20 mouse cellular contexts compared by ENCODE assay signal in the genomic region with DNA sequence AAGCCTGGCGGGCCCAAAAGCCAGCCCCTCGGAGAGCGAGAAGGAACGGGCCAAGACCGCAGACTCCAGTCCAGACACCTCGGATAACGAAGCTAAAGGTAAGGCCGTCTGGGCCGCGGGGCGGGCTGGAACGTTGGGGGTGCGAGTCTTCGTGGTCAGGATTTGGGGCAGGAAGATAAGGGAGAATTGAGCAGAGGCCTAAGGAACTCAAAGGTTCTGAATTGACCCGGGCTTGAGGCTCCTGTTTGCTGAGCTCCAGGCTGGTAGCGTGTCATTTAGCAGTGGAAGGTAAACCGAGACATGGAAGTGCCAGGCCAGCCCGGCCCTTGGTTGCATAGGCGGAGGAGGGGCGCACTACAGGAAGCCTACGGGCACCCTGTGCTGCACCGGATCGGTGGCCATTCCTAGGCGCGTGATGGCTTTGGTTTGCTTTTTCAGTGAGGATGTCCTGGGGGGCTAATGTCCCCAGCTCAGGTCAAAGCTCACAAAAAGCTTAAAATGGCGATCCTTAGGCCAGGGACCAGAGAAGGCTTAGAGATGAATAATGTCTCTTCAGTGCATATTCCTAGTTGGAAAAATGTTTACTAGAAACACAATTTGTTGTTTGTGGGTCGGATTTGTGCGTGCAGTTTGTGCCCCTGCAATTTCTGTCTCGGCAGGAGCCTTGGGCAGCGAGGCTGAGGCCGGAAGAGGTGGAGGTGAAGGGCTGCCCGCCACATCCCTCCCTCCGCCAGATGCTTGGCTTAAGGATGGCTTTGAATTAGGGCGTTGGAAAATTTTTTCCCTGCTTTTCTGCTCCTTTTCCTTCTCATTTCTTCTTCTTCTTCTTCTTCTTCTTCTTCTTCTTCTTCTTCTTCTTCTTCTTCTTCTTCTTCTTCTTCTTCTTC. TPM values are rescaled to one million over a fixed set of nuclear protein-coding genes. Genes with fewer than 3 reads are reported as not detected.
A peak's percentile ranks its signal among the peaks of the same experiment; 100 is the strongest.
DNase-seq lines count a peak whose midpoint lies in the region; ATAC-seq and TF ChIP-seq lines count a peak whose summit lies in the region.
"Had no signal": no experiment of that assay in that cellular context is flagged by ENCODE, and none has a peak within 500 bp of the region (broad histone marks: within the 10 kb centered on the region; RNA-seq: fewer than 3 reads in every experiment).

No protein-coding gene starts in this region.

- peak overlapping the region; percentile 80 for H3K9ac ChIP-seq in kidney, embryonic 14.5 days (ENCODE audit: low read depth, low read length)
- H3K9ac ChIP-seq in kidney, postnatal 0 days (ENCODE audit: low read depth, low read length): peak overlapping the region; percentile 80
- peak overlapping the region; percentile 100 for H3K9ac ChIP-seq in neural tube, embryonic 12.5 days
- no peak overlapping the region for H3K9ac ChIP-seq in hindbrain, embryonic 14.5 days
- H3K9ac ChIP-seq in forebrain, embryonic 16.5 days (replicated peaks; ENCODE audit: low read depth, low read length): no peak overlapping the region
- H3K9ac ChIP-seq: embryonic facial prominence, embryonic 13.5 days; forebrain, embryonic 13.5 days; heart, embryonic 12.5 days; midbrain, embryonic 12.5 days had no signal

- H3K36me3 ChIP-seq in kidney, embryonic 14.5 days (ENCODE audit: control insufficient read depth, insufficient read depth, low read length): no peaks in the 10 kb centered on the region
- H3K36me3 ChIP-seq in kidney, postnatal 0 days (ENCODE audit: insufficient read depth, low read length): no peaks in the 10 kb centered on the region
- H3K36me3 ChIP-seq in neural tube, embryonic 12.5 days: no peaks in the 10 kb centered on the region
- no peaks in the 10 kb centered on the region for H3K36me3 ChIP-seq in hindbrain, embryonic 14.5 days (replicated peaks; ENCODE audit: control insufficient read depth, insufficient read depth)
- no peaks in the 10 kb centered on the region for H3K36me3 ChIP-seq in forebrain, embryonic 16.5 days (ENCODE audit: control insufficient read depth, insufficient read depth)
- H3K36me3 ChIP-seq: embryonic facial prominence, embryonic 13.5 days; heart, embryonic 12.5 days; hindbrain, embryonic 10.5 days; midbrain, embryonic 12.5 days had no signal

- no peak for TF ChIP-seq CTCF in kidney, postnatal 0 days (IDR thresholded peaks at IDR 0.05; ENCODE audit: low read depth)

- WGBS in kidney, embryonic 14.5 days: 2% methylated on average over 34 of the region's 34 CpGs
- 8% methylated on average over 34 of the region's 34 CpGs for WGBS in kidney, postnatal 0 days
- under 1% methylated on average over 34 of the region's 34 CpGs for WGBS in neural tube, embryonic 12.5 days
- WGBS in hindbrain, embryonic 14.5 days: 3% methylated on average over 34 of the region's 34 CpGs
- 2% methylated on average over 34 of the region's 34 CpGs for WGBS in forebrain, embryonic 16.5 days

- H3K27ac ChIP-seq in kidney, embryonic 14.5 days (ENCODE audit: low read depth, low read length): peak overlapping the region; percentile 95
- peak overlapping the region; percentile 88 for H3K27ac ChIP-seq in kidney, postnatal 0 days
- peak overlapping the region; percentile 64 for H3K27ac ChIP-seq in neural tube, embryonic 12.5 days
- H3K27ac ChIP-seq in hindbrain, embryonic 14.5 days: no peak overlapping the region
- no peak overlapping the region for H3K27ac ChIP-seq in forebrain, embryonic 16.5 days (ENCODE audit: low read length)
- H3K27ac ChIP-seq: embryonic facial prominence, embryonic 13.5 days; forebrain, embryonic 13.5 days; hindbrain, embryonic 10.5 days; layer of hippocampus, adult 2 months; midbrain, embryonic 12.5 days had no signal

- peaks cover 12% of the 10 kb centered on the region; the same call in 1 of the 2 replicates for H3K27me3 ChIP-seq in kidney, embryonic 14.5 days (ENCODE audit: control insufficient read depth, insufficient read depth, low read length)
- H3K27me3 ChIP-seq in kidney, postnatal 0 days (ENCODE audit: insufficient read depth, low read length): no peaks in the 10 kb centered on the region
- peaks cover 74% of the 10 kb centered on the region for H3K27me3 ChIP-seq in neural tube, embryonic 12.5 days (replicated peaks)
- H3K27me3 ChIP-seq in hindbrain, embryonic 14.5 days (ENCODE audit: control insufficient read depth, insufficient read depth, low read length): peaks cover 100% of the 10 kb centered on the region
- peaks cover 95% of the 10 kb centered on the region for H3K27me3 ChIP-seq in forebrain, embryonic 16.5 days (replicated peaks; ENCODE audit: control insufficient read depth, insufficient read depth, low read length)

- peaks cover 4% of the 10 kb centered on the region; the same call in 1 of the 2 replicates for H3K4me1 ChIP-seq in kidney, embryonic 14.5 days (ENCODE audit: control insufficient read depth, insufficient read depth, low read length)
- H3K4me1 ChIP-seq in kidney, postnatal 0 days (replicated peaks; ENCODE audit: insufficient read depth, low read length): peaks cover 21% of the 10 kb centered on the region
- peaks cover 8% of the 10 kb centered on the region for H3K4me1 ChIP-seq in neural tube, embryonic 12.5 days
- H3K4me1 ChIP-seq in hindbrain, embryonic 14.5 days (replicated peaks; ENCODE audit: control insufficient read depth, insufficient read depth, low read length): no peaks in the 10 kb centered on the region
- no peaks in the 10 kb centered on the region; the same call in 1 of the 2 replicates for H3K4me1 ChIP-seq in forebrain, embryonic 16.5 days (replicated peaks; ENCODE audit: control insufficient read depth, insufficient read depth, low read length)
- H3K4me1 ChIP-seq: hindbrain, embryonic 10.5 days had no signal

- no peak for ATAC-seq in kidney, embryonic 14.5 days (ENCODE audit: low FRiP score, low TSS enrichment)
- ATAC-seq in kidney, postnatal 0 days (replicated peaks; ENCODE audit: low FRiP score, low read depth): no peak
- ATAC-seq in neural tube, embryonic 12.5 days (ENCODE audit: low FRiP score, low read depth): no peak
- ATAC-seq in hindbrain, embryonic 14.5 days (ENCODE audit: low FRiP score): no peak
- ATAC-seq in forebrain, embryonic 16.5 days: no peak
- ATAC-seq: lung, postnatal 0 days had no signal

- peak overlapping the region; percentile 89 for H3K4me2 ChIP-seq in kidney, embryonic 14.5 days (replicated peaks; ENCODE audit: low read depth, low read length)
- peak overlapping the region; percentile 90 for H3K4me2 ChIP-seq in kidney, postnatal 0 days (ENCODE audit: low read length)
- peak overlapping the region; percentile 86 for H3K4me2 ChIP-seq in neural tube, embryonic 12.5 days (replicated peaks)
- H3K4me2 ChIP-seq in hindbrain, embryonic 14.5 days (replicated peaks): no peak overlapping the region
- H3K4me2 ChIP-seq in forebrain, embryonic 16.5 days (ENCODE audit: low read length): no peak overlapping the region
- H3K4me2 ChIP-seq: forebrain, embryonic 13.5 days; heart, embryonic 12.5 days had no signal

- no peak for DNase-seq in kidney, postnatal 14 days
- DNase-seq in MEL-GATA-1-ER (ENCODE audit: extremely low read depth, low read depth): peak; percentile 44
- DNase-seq in kidney, postnatal 0 days (ENCODE audit: low spot score): no peak
- no peak for DNase-seq in hindbrain, embryonic 14.5 days (ENCODE audit: low spot score)
- no peak for DNase-seq in layer of hippocampus, adult 18-20 months (ENCODE audit: low spot score in 2 of 2)
- DNase-seq: adrenal gland, adult 8-10 months; cerebellum, postnatal 25 days; gastrocnemius, postnatal 14 days; left cerebral cortex, postnatal 4 days had no signal

- H3K4me3 ChIP-seq in kidney, embryonic 14.5 days (ENCODE audit: low read length): peak overlapping the region; percentile 70
- H3K4me3 ChIP-seq in kidney, postnatal 0 days (replicated peaks; ENCODE audit: low read depth, low read length): peak overlapping the region; percentile 51
- peak overlapping the region; percentile 56 for H3K4me3 ChIP-seq in neural tube, embryonic 12.5 days
- no peak overlapping the region for H3K4me3 ChIP-seq in hindbrain, embryonic 14.5 days (replicated peaks; ENCODE audit: low read length)
- no peak overlapping the region for H3K4me3 ChIP-seq in forebrain, embryonic 16.5 days (replicated peaks; ENCODE audit: low read length)
- H3K4me3 ChIP-seq: forebrain, embryonic 13.5 days; layer of hippocampus, adult 2 months had no signal

- no peaks in the 10 kb centered on the region for H3K9me3 ChIP-seq in kidney, embryonic 14.5 days (ENCODE audit: control insufficient read depth, low read length)
- no peaks in the 10 kb centered on the region for H3K9me3 ChIP-seq in kidney, postnatal 0 days (replicated peaks; ENCODE audit: low read length)
- H3K9me3 ChIP-seq in neural tube, embryonic 12.5 days: no peaks in the 10 kb centered on the region
- no peaks in the 10 kb centered on the region for H3K9me3 ChIP-seq in hindbrain, embryonic 14.5 days (ENCODE audit: control insufficient read depth, low read length)
- no peaks in the 10 kb centered on the region for H3K9me3 ChIP-seq in forebrain, embryonic 16.5 days (ENCODE audit: control insufficient read depth, low read length)
- H3K9me3 ChIP-seq: embryonic facial prominence, embryonic 13.5 days; forebrain, embryonic 13.5 days; heart, embryonic 12.5 days; hindbrain, embryonic 10.5 days; midbrain, embryonic 12.5 days had no signal

RNA-seq across cellular contexts. Expression of gene Hoxc5, which starts 0.5 kb away (rescaled TPM):
- 5.1 and 5.8 TPM in 2 replicates for polyA plus RNA-seq in kidney, embryonic 14.5 days (2014; fragmentation: Nextera tagmentation; extraction: Ambion mirVana)
- polyA plus RNA-seq in kidney, postnatal 0 days (2015; fragmentation: Nextera tagmentation; extraction: Ambion mirVana): 2.7 and 3.9 TPM in 2 replicates
- polyA plus RNA-seq in neural tube, embryonic 12.5 days (2016; fragmentation: Nextera tagmentation; extraction: Ambion mirVana): 32.1 and 35.5 TPM in 2 replicates
- polyA plus RNA-seq in hindbrain, embryonic 14.5 days (2014; fragmentation: Nextera tagmentation; extraction: Ambion mirVana): 25.0 and 32.2 TPM in 2 replicates
- not detected for total RNA-seq in layer of hippocampus, adult 18-20 months (2021)
- not detected in 2 replicates for polyA plus RNA-seq in forebrain, embryonic 16.5 days (2015; fragmentation: Nextera tagmentation; extraction: Ambion mirVana)
- total RNA-seq: layer of hippocampus, adult 2 months; left cerebral cortex, postnatal 4 days; neutrophil, adult 5-6 weeks had no signal
- polyA plus RNA-seq: forebrain, embryonic 13.5 days; lung, postnatal 0 days; midbrain, embryonic 12.5 days had no signal

RNA-seq across cellular contexts. Expression of gene Hoxc10, which starts 1.2 kb away (rescaled TPM):
- polyA plus RNA-seq in kidney, embryonic 14.5 days (2014; fragmentation: Nextera tagmentation; extraction: Ambion mirVana): 62.9 and 64.5 TPM in 2 replicates
- polyA plus RNA-seq in kidney, postnatal 0 days (2015; fragmentation: Nextera tagmentation; extraction: Ambion mirVana): 30.6 and 34.1 TPM in 2 replicates
- polyA plus RNA-seq in neural tube, embryonic 12.5 days (2016; fragmentation: Nextera tagmentation; extraction: Ambion mirVana): 62.1 and 77.3 TPM in 2 replicates
- polyA plus RNA-seq in hindbrain, embryonic 14.5 days (2014; fragmentation: Nextera tagmentation; extraction: Ambion mirVana): not detected in 2 replicates
- total RNA-seq in layer of hippocampus, adult 18-20 months (2021): not detected
- polyA plus RNA-seq in forebrain, embryonic 16.5 days (2015; fragmentation: Nextera tagmentation; extraction: Ambion mirVana): not detected in 2 replicates
- total RNA-seq: layer of hippocampus, adult 2 months; left cerebral cortex, postnatal 4 days; neutrophil, adult 5-6 weeks had no signal
- polyA plus RNA-seq: forebrain, embryonic 13.5 days; heart, embryonic 12.5 days; hindbrain, embryonic 10.5 days; lung, postnatal 0 days; midbrain, embryonic 12.5 days had no signal

RNA-seq across cellular contexts. Expression of gene Hoxc9, which starts 8.5 kb away (rescaled TPM):
- polyA plus RNA-seq in kidney, embryonic 14.5 days (2014; fragmentation: Nextera tagmentation; extraction: Ambion mirVana): 10.3 and 10.7 TPM in 2 replicates
- polyA plus RNA-seq in kidney, postnatal 0 days (2015; fragmentation: Nextera tagmentation; extraction: Ambion mirVana): 11.0 and 12.4 TPM in 2 replicates
- 45.2 and 47.4 TPM in 2 replicates for polyA plus RNA-seq in neural tube, embryonic 12.5 days (2016; fragmentation: Nextera tagmentation; extraction: Ambion mirVana)
- 0.25 and 0.75 TPM in 2 replicates for polyA plus RNA-seq in hindbrain, embryonic 14.5 days (2014; fragmentation: Nextera tagmentation; extraction: Ambion mirVana)
- total RNA-seq in layer of hippocampus, adult 18-20 months (2021): not detected
- not detected in 2 replicates for polyA plus RNA-seq in forebrain, embryonic 16.5 days (2015; fragmentation: Nextera tagmentation; extraction: Ambion mirVana)
- total RNA-seq: layer of hippocampus, adult 2 months; left cerebral cortex, postnatal 4 days; neutrophil, adult 5-6 weeks had no signal
- polyA plus RNA-seq: embryonic facial prominence, embryonic 13.5 days; forebrain, embryonic 13.5 days; heart, embryonic 12.5 days; hindbrain, embryonic 10.5 days; lung, postnatal 0 days; midbrain, embryonic 12.5 days had no signal

RNA-seq across cellular contexts. Expression of gene Hoxc11, which starts 13.5 kb away (rescaled TPM):
- polyA plus RNA-seq in kidney, embryonic 14.5 days (2014; fragmentation: Nextera tagmentation; extraction: Ambion mirVana): 2.9 and 4.4 TPM in 2 replicates
- 1.5 and 1.8 TPM in 2 replicates for polyA plus RNA-seq in kidney, postnatal 0 days (2015; fragmentation: Nextera tagmentation; extraction: Ambion mirVana)
- 4.3 and 5.7 TPM in 2 replicates for polyA plus RNA-seq in neural tube, embryonic 12.5 days (2016; fragmentation: Nextera tagmentation; extraction: Ambion mirVana)
- polyA plus RNA-seq in hindbrain, embryonic 14.5 days (2014; fragmentation: Nextera tagmentation; extraction: Ambion mirVana): not detected in 2 replicates
- not detected for total RNA-seq in layer of hippocampus, adult 18-20 months (2021)
- polyA plus RNA-seq in forebrain, embryonic 16.5 days (2015; fragmentation: Nextera tagmentation; extraction: Ambion mirVana): not detected in 2 replicates
- total RNA-seq: adrenal gland, adult 8-10 months; layer of hippocampus, adult 2 months; left cerebral cortex, postnatal 4 days; neutrophil, adult 5-6 weeks had no signal
- polyA plus RNA-seq: embryonic facial prominence, embryonic 13.5 days; forebrain, embryonic 13.5 days; heart, embryonic 12.5 days; hindbrain, embryonic 10.5 days; lung, postnatal 0 days; midbrain, embryonic 12.5 days had no signal

RNA-seq across cellular contexts. Expression of gene Hoxc8, which starts 22.7 kb away (rescaled TPM):
- 12.6 and 13.8 TPM in 2 replicates for polyA plus RNA-seq in kidney, embryonic 14.5 days (2014; fragmentation: Nextera tagmentation; extraction: Ambion mirVana)
- polyA plus RNA-seq in kidney, postnatal 0 days (2015; fragmentation: Nextera tagmentation; extraction: Ambion mirVana): 5.8 TPM in 2 replicates
- 44.5 and 65.6 TPM in 2 replicates for polyA plus RNA-seq in neural tube, embryonic 12.5 days (2016; fragmentation: Nextera tagmentation; extraction: Ambion mirVana)
- polyA plus RNA-seq in hindbrain, embryonic 14.5 days (2014; fragmentation: Nextera tagmentation; extraction: Ambion mirVana): 9.2 and 22.9 TPM in 2 replicates
- total RNA-seq in layer of hippocampus, adult 18-20 months (2021): not detected
- polyA plus RNA-seq in forebrain, embryonic 16.5 days (2015; fragmentation: Nextera tagmentation; extraction: Ambion mirVana): not detected in 2 replicates
- total RNA-seq: layer of hippocampus, adult 2 months; left cerebral cortex, postnatal 4 days; neutrophil, adult 5-6 weeks had no signal
- polyA plus RNA-seq: embryonic facial prominence, embryonic 13.5 days; forebrain, embryonic 13.5 days; hindbrain, embryonic 10.5 days; lung, postnatal 0 days; midbrain, embryonic 12.5 days had no signal

Comparison
In these comparisons a context has a peak if more than half of its experiments do, and no peak if none do; other contexts are left out.
1. H3K27ac ChIP-seq: peak in kidney, embryonic 14.5 days (single experiment), kidney, postnatal 0 days (single experiment) and neural tube, embryonic 12.5 days (single experiment); none in hindbrain, embryonic 14.5 days (single experiment) and forebrain, embryonic 16.5 days (single experiment).
2. H3K4me2 ChIP-seq: peak in kidney, embryonic 14.5 days (single experiment), kidney, postnatal 0 days (single experiment) and neural tube, embryonic 12.5 days (single experiment); none in hindbrain, embryonic 14.5 days (single experiment) and forebrain, embryonic 16.5 days (single experiment).
3. H3K4me3 ChIP-seq: peak in kidney, embryonic 14.5 days (single experiment), kidney, postnatal 0 days (single experiment) and neural tube, embryonic 12.5 days (single experiment); none in hindbrain, embryonic 14.5 days (single experiment) and forebrain, embryonic 16.5 days (single experiment).
4. H3K9ac ChIP-seq: peak in kidney, embryonic 14.5 days (single experiment), kidney, postnatal 0 days (single experiment) and neural tube, embryonic 12.5 days (single experiment); none in hindbrain, embryonic 14.5 days (single experiment) and forebrain, embryonic 16.5 days (single experiment).
5. RNA of gene Hoxc10, which starts 1.2 kb away (polyA plus RNA-seq): 62.9 to 64.5 TPM in kidney, embryonic 14.5 days, 62.1 to 77.3 TPM in neural tube, embryonic 12.5 days and 30.6 to 34.1 TPM in kidney, postnatal 0 days; not detected in hindbrain, embryonic 14.5 days and not detected in forebrain, embryonic 16.5 days; every median in the first group is over 10 times any median in the second.